Mouse (Mus musculus) forebrain, embryonic 16.5 days (tissue): ENCODE measurements around the gene Dcp1b. TPM values are rescaled to one million over a fixed set of nuclear protein-coding genes. Genes with fewer than 3 reads are reported as not detected.

Source experiments
- ATAC-seq: fragments of 200-750 bp; cut with Nextera tagmentation; 2 replicates; pipeline ENCODE4 v1.8.0; 2017; ENCODE audit warnings: mild to moderate bottlenecking, moderate library complexity
- H3K27ac ChIP-seq: fragments of 300-500 bp; sonication (generic); 2 replicates; pipeline ENCODE4 v1.5.1; 2014; ENCODE audit warnings: low read length, control low read depth
- H3K27me3 ChIP-seq: fragments of 300-500 bp; sonication (generic); replicated peaks from 2 replicates; pipeline ENCODE4 v1.6.1; 2014; ENCODE audit warnings: low read length; ENCODE audit not compliant: control insufficient read depth, insufficient read depth
- H3K36me3 ChIP-seq: fragments of 300-500 bp; sonication (generic); 2 replicates; pipeline ENCODE4 v1.6.1; 2014; ENCODE audit not compliant: control insufficient read depth, insufficient read depth
- H3K4me1 ChIP-seq: fragments of 300-500 bp; sonication (generic); replicated peaks from 2 replicates; pipeline ENCODE4 v1.6.1; 2014; ENCODE audit warnings: low read length; ENCODE audit not compliant: control insufficient read depth, insufficient read depth
- H3K4me2 ChIP-seq: fragments of 300-500 bp; sonication (generic); 2 replicates; pipeline ENCODE4 v1.6.1; 2014; ENCODE audit warnings: mild to moderate bottlenecking, low read length, control low read depth
- H3K4me3 ChIP-seq: fragments of 300-500 bp; sonication (generic); replicated peaks from 2 replicates; pipeline ENCODE4 v1.5.1; 2014; ENCODE audit warnings: mild to moderate bottlenecking, low read length, control low read depth
- H3K9ac ChIP-seq: fragments of 300-500 bp; sonication (generic); replicated peaks from 2 replicates; pipeline ENCODE4 v1.6.1; 2014; ENCODE audit warnings: low read depth, low read length, control low read depth
- H3K9me3 ChIP-seq: fragments of 300-500 bp; sonication (generic); 2 replicates; pipeline ENCODE4 v1.6.1; 2016; ENCODE audit warnings: low read length; ENCODE audit not compliant: control insufficient read depth
- WGBS: fragments of 180-500 bp; shearing (Covaris S2); extraction: QIAGEN DNeasy Blood & Tissue Kit; methylation state at CpG from one replicate; pipeline ENCODE4 v1.1.7; 2014; 5-methylcytosine and 5-hydroxymethylcytosine counted together
- polyA plus RNA-seq: library from polyadenylated mRNA; unstranded; fragments of >200 nt; fragmentation: Nextera tagmentation; extraction: Ambion mirVana; gene quantifications from 2 replicates; pipeline ENCODE4 v1.2.1, GENCODE M21; 2015

The Dcp1b gene
- polyA plus RNA-seq, 1 experiment from 2014 or later = 15.8 TPM

DNA sequence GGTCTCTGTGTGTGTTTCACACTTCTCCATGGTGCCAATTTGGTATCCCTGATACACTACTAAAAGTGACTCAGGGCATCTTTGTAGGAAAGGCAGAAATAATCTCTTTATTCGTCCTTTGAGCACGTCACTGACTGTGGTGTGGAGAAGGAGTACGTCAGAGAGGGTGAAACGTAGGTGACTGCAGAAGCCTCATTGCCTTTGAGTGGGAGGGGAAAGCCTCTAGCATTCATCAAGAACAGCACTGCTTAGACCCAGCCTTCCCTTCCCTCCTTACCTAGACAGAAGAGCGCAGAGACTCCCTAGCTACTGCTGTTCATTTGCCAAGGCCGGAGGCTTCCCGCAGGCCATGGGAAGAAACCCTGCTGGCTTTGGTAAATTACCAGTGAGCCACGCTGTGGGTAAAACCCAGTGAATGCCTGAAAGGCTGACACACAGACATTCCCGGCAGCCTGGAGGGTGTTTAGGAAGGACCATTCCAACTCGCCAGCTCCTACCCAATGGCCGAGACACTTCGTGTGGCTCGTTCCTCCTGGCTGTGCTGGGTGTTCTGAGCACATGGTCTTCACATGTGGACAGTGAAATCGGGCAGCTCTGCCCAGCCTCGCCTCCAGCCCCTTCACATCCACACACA lies 44.3 kb downstream of the Dcp1b start:
- Histone ChIP-seq H3K9ac (no peak overlapping the region), H3K27ac (no peak overlapping the region), H3K36me3 (peaks cover 9% of the 10 kb centered on the region), H3K4me1 (peaks cover 7% of the 10 kb centered on the region), H3K27me3 (no peaks in the 10 kb centered on the region), H3K4me2 (no peak overlapping the region), H3K4me3 (no peak overlapping the region), H3K9me3 (no peaks in the 10 kb centered on the region)
- 71% methylated on average over 15 of the region's 15 CpGs for WGBS
- no peak for ATAC-seq

GRCm38 (mm10) chr6:119220297-119220696 lies 45.2 kb downstream of the Dcp1b start:
- Histone ChIP-seq H3K4me1 (peaks cover 16% of the 10 kb centered on the region), H3K27me3 (no peaks in the 10 kb centered on the region), H3K4me2 (no peak overlapping the region), H3K27ac (no peak overlapping the region), H3K36me3 (peaks cover 3% of the 10 kb centered on the region), H3K9ac (no peak overlapping the region), H3K9me3 (no peaks in the 10 kb centered on the region), H3K4me3 (no peak overlapping the region)
- WGBS = 47% methylated on average over 10 of the region's 10 CpGs
- ATAC-seq = peak; percentile 68

- H3K27ac ChIP-seq = peak overlapping the region; percentile 42; the same call in 1 of the 2 replicates
- H3K9ac ChIP-seq = no peak overlapping the region
- peak; percentile 79 for ATAC-seq
Observed at GRCm38 (mm10) chr6:119224451-119225195, 49.6 kb downstream of the Dcp1b start.

DNA sequence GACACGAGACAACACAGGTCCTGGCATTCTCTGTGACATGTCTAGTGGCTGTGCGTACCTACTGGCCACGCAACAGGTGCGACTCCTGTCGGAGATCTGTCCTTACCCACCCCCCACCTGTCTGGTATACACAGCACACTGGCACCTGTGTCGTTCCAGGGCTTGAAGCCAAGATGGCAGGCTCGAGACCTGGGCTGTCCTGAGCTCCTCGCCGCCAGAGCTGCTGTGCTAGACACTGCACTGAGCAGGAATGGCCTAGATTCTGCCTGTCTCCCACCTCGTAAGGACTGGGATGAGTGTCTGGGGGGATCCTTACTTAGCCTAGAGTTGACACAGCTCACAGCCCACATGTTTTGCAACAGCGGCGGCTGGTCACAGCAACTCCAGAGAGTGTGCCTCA lies 50.2 kb downstream of the Dcp1b start:
- Histone ChIP-seq H3K36me3 (no peaks in the 10 kb centered on the region), H3K9me3 (no peaks in the 10 kb centered on the region), H3K4me1 (peaks cover 19% of the 10 kb centered on the region), H3K27me3 (no peaks in the 10 kb centered on the region), H3K4me2 (no peak overlapping the region), H3K4me3 (no peak overlapping the region), H3K27ac (no peak overlapping the region), H3K9ac (no peak overlapping the region)
- ATAC-seq = peak; percentile 37
- 74% methylated on average over 12 of the region's 12 CpGs for WGBS

More at GRCm38 (mm10) chr6:119224451-119225195, 49.6 kb downstream of the Dcp1b start:
- Histone ChIP-seq H3K36me3 (no peaks in the 10 kb centered on the region), H3K9me3 (no peaks in the 10 kb centered on the region), H3K4me3 (no peak overlapping the region), H3K27me3 (no peaks in the 10 kb centered on the region), H3K4me2 (peak overlapping the region; percentile 30), H3K4me1 (peaks cover 19% of the 10 kb centered on the region)
- 24% methylated on average over 13 of the region's 13 CpGs for WGBS

DNA sequence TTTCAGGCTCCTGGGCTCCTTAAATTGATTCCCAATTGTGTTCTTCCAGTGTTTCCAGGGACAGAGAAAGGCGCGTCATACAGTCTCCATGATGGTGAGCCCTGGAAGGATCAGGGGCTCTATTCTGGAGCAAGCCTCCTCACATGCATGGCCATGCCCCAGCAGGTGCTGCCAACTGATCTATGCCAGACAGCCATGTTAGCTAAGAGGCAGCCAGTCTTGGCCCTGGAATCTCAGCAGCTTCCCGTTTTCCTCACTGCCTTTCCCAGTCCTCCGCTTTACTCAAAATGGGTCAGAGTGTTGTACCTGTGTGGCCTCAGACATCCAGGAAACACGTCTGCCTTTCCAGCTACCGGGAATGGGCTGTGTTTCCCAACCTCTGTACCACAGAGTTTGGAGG lies 50.7 kb downstream of the Dcp1b start:
- ATAC-seq = no peak
- 91% methylated on average over 6 of the region's 6 CpGs for WGBS
- Histone ChIP-seq H3K4me2 (no peak overlapping the region), H3K27me3 (no peaks in the 10 kb centered on the region), H3K4me3 (no peak overlapping the region), H3K9me3 (no peaks in the 10 kb centered on the region), H3K9ac (no peak overlapping the region), H3K27ac (no peak overlapping the region), H3K36me3 (no peaks in the 10 kb centered on the region), H3K4me1 (peaks cover 16% of the 10 kb centered on the region)

- Histone ChIP-seq H3K27me3 (no peaks in the 10 kb centered on the region), H3K9me3 (no peaks in the 10 kb centered on the region), H3K4me1 (peaks cover 16% of the 10 kb centered on the region), H3K27ac (no peak overlapping the region), H3K4me2 (no peak overlapping the region), H3K36me3 (no peaks in the 10 kb centered on the region), H3K4me3 (no peak overlapping the region), H3K9ac (no peak overlapping the region)
- ATAC-seq = no peak
- WGBS = 90% methylated on average over 8 of the region's 8 CpGs
Observed at GRCm38 (mm10) chr6:119227001-119227400, 51.9 kb downstream of the Dcp1b start.

GRCm38 (mm10) chr6:119228861-119229603 lies 54.0 kb downstream of the Dcp1b start:
- no peak overlapping the region for H3K4me3 ChIP-seq
- no peak overlapping the region for H3K27ac ChIP-seq
- H3K4me2 ChIP-seq = no peak overlapping the region
- no peak overlapping the region for H3K9ac ChIP-seq
- no peaks in the 10 kb centered on the region for H3K36me3 ChIP-seq
- H3K9me3 ChIP-seq = no peaks in the 10 kb centered on the region
- no peak for ATAC-seq
- no peaks in the 10 kb centered on the region for H3K27me3 ChIP-seq
- H3K4me1 ChIP-seq = peaks cover 15% of the 10 kb centered on the region
- 83% methylated on average over 11 of the region's 11 CpGs for WGBS

GRCm38 (mm10) chr6:119233066-119233465 lies 58.0 kb downstream of the Dcp1b start:
- no peak overlapping the region for H3K4me3 ChIP-seq
- no peak for ATAC-seq
- H3K27me3 ChIP-seq = no peaks in the 10 kb centered on the region
- H3K27ac ChIP-seq = no peak overlapping the region
- no peaks in the 10 kb centered on the region for H3K9me3 ChIP-seq
- H3K4me1 ChIP-seq = peaks cover 15% of the 10 kb centered on the region
- H3K9ac ChIP-seq = no peak overlapping the region
- 49% methylated on average over 3 of the region's 3 CpGs for WGBS
- no peak overlapping the region for H3K4me2 ChIP-seq
- no peaks in the 10 kb centered on the region for H3K36me3 ChIP-seq

GRCm38 (mm10) chr6:119235441-119235840 lies 60.4 kb downstream of the Dcp1b start:
- Histone ChIP-seq H3K9me3 (no peaks in the 10 kb centered on the region), H3K4me1 (peaks cover 15% of the 10 kb centered on the region), H3K27me3 (no peaks in the 10 kb centered on the region), H3K27ac (no peak overlapping the region), H3K4me3 (no peak overlapping the region), H3K36me3 (no peaks in the 10 kb centered on the region), H3K9ac (no peak overlapping the region), H3K4me2 (no peak overlapping the region)
- no peak for ATAC-seq
- 73% methylated on average over 5 of the region's 5 CpGs for WGBS
